Mouse (Mus musculus) frontal cortex, adult (tissue): ENCODE data around the gene Atp10b.
A peak's percentile ranks its signal among the peaks of the same experiment; 100 is the strongest.

Source experiments
- ATAC-seq: cut with Nextera tagmentation; 2 replicates; pipeline ENCODE4 v1.9.2; 2017; ENCODE audit warnings: mild to moderate bottlenecking, moderate library complexity, mixed read lengths; ENCODE audit not compliant: low TSS enrichment

Gene Atp10b

DNA sequence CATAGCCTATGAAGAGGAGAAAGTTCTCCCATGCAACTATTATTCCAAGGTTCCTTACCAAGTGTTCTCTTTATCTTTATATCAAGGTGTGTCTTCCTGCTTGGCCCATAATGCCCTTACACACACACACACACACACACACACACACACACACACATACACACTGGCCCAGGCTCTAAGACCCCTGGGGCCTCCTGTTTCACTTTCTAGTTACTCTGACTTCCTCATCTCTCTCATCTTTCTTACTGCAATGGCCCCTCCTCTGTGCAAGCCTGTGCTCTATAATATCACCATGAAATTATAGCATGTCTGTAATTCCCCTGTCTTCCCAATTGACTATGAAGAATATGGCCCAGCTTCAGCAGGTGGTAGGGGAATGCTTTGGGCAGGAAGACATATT, 49.7 kb downstream of the Atp10b start:
- ATAC-seq: no peak

- ATAC-seq: no peak
Observed at GRCm38 (mm10) chr11:43200089-43200488, 50.4 kb downstream of the Atp10b start.

GRCm38 (mm10) chr11:43203580-43203979, 53.9 kb downstream of the Atp10b start:
- ATAC-seq: no peak

- ATAC-seq: no peak; the same call in 1 of the 2 replicates
Observed at GRCm38 (mm10) chr11:43213134-43213533, 63.5 kb downstream of the Atp10b start.

- no peak for ATAC-seq
Observed at GRCm38 (mm10) chr11:43213740-43214139, 64.1 kb downstream of the Atp10b start.

DNA sequence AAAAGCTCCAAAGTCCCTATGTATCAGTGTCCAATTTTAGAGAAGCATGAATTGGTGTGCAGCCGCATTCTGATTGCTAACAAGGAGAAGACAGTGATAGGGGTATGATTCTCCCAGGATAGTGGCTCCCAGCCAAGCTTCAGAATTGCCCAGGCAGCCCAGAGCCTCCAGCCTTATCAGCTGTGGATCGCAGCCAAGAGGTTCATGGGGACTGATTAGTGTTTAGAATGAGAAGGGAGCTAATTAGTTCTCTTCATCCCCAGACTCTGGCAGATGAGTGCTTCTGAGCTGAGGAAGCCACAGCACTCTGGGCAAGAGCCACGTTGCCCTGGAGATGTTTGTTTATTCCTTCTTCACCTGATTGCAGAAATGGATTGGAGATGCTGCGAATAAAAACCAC, 67.3 kb downstream of the Atp10b start:
- peak; percentile 78 for ATAC-seq

- no peak for ATAC-seq
Observed at GRCm38 (mm10) chr11:43230231-43230630, 80.6 kb downstream of the Atp10b start.

DNA sequence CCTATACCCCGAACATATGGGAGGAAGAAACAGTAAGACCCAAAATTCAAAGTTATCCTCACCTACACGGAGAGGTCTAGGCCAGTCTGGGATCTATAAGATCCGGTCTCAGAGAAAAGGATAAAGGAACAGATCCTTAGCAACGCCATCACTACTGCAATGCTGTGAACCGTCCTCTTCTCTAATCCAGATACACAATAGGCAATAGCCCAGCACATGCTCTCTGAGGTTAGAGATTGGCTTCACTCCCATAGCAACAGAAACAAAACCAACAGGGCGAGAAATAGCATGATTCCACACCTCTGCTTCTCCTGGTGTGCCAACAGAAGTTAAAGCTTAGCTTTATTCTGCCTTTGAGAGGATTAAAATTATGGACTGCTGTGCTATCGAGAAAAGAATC, 82.4 kb downstream of the Atp10b start:
- ATAC-seq: no peak; the same call in 1 of the 2 replicates

GRCm38 (mm10) chr11:43236360-43237039, 86.8 kb downstream of the Atp10b start:
- ATAC-seq: no peak

DNA sequence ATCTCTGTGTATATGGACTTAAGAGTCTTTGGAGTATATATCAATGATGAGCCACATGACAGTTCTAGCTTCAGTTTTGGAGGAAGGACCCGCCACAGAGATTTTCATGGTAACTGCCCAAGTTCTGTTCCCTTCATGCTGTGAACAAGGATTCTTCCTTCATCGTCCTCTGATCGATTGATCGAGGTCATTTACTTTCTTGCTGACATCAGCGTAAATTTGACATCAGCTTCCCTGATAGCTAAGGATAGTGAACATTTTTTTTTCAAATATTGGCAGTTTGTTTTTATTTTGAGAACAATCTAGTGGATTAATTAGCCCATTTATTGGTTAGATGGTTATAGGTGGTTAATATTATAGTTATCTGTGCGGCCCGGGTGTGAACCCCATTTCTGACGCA, 90.1 kb downstream of the Atp10b start:
- ATAC-seq: no peak

DNA sequence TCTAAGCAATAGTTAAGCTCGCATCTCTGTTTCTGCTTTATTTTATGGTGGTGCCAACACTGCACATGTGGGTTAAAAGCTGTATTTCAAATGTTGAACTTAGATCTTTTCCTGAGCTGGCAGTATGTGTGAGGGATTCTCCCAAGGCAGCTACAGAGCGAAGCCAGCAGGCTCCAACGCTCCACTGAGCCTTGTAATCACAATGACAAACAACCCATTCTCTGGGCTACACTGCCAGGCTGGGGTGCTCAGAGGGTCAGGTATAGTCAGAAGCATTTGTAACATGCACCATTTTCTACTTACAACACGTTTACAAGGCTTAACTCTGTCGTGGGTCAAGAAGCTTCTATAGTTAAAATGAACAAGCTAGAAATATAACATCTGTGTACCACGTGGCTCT, 103.4 kb downstream of the Atp10b start:
- ATAC-seq: no peak

DNA sequence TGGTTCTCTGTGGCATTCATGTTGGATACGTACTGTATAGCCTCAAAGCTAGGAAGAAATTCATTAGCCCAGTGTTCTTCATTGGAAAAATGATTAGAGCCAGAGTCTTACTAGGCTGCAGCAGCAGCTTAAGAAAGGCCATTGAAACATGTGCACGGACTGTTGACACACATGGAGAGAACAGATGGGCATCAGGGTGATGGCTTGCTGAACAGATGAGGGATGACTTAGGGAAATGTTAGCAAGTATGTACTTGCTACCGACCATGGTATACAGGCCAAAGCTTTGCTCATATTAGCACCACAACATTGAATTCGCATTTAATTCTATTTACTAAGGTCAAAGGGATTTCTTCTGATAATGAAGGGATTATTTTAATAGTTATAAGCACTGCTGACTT, 105.6 kb downstream of the Atp10b start:
- ATAC-seq: no peak

- ATAC-seq: no peak
Observed at GRCm38 (mm10) chr11:43257291-43257690, 107.6 kb downstream of the Atp10b start.

- ATAC-seq: no peak
Observed at GRCm38 (mm10) chr11:43257781-43258180, 108.1 kb downstream of the Atp10b start.

DNA sequence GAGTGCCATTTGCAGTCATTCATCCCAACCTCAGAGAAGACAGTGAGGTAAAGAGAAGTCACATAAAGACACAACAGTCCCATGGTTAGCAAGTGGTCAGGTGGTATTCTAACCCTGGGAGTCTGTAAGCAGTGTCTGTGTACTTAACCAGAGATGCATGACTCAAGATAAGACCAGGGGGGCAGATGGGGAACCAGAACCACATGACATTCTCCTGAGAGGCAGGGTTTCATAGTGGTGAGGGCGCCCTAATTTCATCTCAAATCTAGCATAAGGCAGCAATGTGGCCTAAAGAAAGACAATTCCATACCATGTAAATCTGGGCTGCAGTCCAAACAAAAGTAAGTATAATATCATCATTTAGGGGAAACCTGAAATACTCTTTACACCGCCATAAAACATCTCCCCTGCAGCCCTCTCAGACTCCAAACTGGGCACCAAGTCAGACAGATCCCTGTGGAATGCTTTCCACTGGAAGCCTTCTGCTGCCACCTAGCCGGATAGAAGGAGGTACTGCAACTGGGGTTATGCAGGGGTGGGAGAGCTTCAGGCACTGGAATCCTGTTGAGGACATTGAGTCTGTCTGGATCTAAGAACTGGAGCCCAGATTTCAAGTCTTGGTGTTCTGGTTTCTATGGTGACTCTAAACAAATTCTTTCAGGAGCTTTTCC, 114.0 kb downstream of the Atp10b start:
- ATAC-seq: peak; percentile 98

DNA sequence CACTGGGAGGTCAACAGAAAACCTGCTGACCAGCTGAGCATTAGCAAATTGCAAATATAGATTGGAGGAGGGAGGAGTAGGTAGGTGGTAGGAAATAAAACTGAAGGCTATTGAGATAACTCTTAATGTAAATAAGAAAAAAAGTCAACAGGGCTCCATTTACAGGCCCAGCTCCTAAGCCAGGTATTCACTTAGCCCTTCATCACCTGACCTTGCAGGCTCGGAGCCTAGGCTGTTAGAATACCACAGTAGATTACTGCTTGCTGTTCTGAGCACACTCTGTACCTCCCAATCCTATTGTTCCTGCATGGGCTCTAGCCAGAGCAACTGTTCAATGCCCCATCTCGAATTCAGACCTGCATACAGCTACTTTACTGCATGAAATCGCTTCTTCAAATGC, 117.8 kb downstream of the Atp10b start:
- ATAC-seq: no peak

- no peak for ATAC-seq
Observed at GRCm38 (mm10) chr11:43269503-43270255, 120.0 kb downstream of the Atp10b start.

GRCm38 (mm10) chr11:43270256-43270806, 120.7 kb downstream of the Atp10b start:
- peak; percentile 93 for ATAC-seq

GRCm38 (mm10) chr11:43273896-43274295, 124.2 kb downstream of the Atp10b start:
- no peak for ATAC-seq

GRCm38 (mm10) chr11:43297584-43297983, 147.9 kb downstream of the Atp10b start:
- no peak for ATAC-seq

DNA sequence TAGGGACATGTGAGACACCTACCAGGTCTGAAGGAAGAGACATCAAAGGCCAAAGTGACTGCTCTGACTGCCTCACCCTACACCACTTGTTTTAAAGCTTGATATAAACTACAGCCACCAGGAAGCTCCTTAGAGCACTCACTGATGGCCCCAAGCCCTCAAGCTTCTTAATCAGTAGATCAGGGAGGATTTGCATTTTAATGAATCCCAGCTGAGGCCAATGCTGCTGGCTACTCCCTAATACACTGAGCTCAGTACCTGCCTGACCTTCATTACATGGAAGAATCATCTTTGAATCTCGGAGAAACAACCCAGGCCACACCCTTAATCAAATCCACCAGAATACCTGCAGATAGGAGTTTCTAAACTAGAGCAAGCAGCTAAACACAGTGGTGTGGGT, 161.3 kb downstream of the Atp10b start:
- no peak for ATAC-seq
